Mouse (Mus musculus) E14TG2a.4 (cell line): ENCODE measurements at regions not wholly inside any gene's neighbourhood (a gene's known extent, or its start where the extent isn't known, plus 50 kb on each side); places are given as distances from the start of the nearest gene placed in this dataset.

Experiments
- CTCF ChIP-seq: conservative IDR thresholded peaks from 2 replicates; pipeline ENCODE4 v1.5.1; 2014; ENCODE audit warnings: low read length
- POU5F1 ChIP-seq: IDR thresholded peaks from 2 replicates; pipeline ENCODE4 v1.6.1; 2014; ENCODE audit warnings: low read length, borderline replicate concordance

DNA sequence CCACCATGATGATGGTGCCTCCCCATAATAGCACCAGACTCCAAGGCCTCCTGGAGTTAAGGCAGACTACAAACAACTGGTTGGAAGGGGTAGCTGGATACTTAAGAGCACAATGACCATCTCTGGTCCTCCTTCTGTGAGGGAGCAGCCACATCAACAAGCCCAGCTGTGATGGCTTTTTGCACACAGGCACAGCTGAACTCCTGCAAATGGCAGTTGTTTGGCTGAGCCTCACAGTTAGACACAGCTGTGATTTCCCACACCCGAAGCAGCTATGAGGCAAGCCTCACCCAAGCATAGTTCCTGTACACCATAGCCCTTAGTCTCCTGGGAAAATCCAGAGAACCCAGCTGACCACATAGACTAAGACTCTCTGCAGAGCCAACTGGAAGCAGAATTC lies 258.9 kb upstream of the Arid1b start:
- TF ChIP-seq CTCF (no peak), POU5F1 (no peak)
